Mouse (Mus musculus) layer of hippocampus, adult 9-11 months (tissue): Measurements from ENCODE around the gene Acp5.
"Not testable (repeated sequence)": the region's sequence is repeated elsewhere in the genome, so short reads cannot be mapped to it uniquely, and the experiment has no call there.

Experiments used
- DNase-seq: peaks from one replicate; pipeline ENCODE4 v3.0.0; 2022

Gene Acp5

DNA sequence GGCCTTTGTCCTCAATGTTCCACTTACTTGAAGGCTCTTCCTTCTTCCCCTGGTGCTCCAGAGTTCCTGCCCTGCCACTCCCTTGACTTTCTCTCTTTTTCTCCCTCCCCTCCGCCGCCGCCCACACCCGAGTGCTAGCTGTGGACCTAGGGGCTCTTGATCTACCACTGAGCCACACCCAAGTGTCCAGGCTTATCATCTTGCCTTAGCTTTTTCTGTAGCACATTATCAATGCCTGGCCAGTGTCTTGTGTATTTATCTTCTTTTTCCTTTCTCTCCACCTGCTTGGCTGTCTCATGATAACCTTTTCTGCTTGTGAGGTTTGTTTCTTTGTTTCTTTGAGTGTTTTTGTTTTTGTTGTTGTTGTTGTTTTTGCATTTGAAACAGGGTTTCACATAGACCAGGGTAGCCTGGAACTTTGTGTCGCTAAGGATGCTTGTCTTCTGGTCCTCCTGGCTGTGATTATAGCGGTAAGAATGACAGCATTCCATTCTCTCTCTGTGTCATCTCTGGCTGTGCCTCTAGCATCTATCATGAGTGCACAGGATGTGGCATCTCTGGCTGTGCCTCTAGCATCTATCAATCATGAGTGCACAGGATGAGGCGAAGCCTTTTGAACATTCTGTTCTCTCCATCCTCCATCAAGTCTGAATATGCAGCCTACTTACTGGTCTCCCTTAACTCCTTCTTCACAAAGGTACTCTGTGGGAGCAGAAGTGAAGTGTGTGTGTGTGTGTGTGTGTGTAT lies at the start of gene Acp5:
Acp5 (minus strand) TSS at position 68 of the 747 bp plus-strand sequence.
- no peak for DNase-seq

DNA sequence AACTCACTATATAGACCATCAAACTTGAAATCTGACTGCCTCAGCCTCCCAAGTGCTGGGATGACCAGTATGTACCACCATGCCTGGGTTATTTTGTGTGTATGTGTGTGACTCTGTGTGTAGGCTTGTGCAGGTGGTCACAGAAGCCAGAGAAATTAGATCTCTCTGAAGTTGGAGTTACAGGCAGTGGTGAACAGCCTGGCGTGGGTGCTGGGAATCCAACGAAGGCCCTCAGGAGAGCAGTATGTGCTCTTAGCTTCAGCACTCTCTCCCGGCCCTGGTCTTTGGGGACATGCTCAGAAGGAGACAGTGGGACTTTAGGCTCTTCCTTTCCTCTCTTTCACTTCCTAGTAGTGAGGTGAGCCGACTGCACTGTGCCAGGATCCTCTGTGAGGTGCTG lies 36.8 kb upstream of the Acp5 start:
- no peak for DNase-seq

DNA sequence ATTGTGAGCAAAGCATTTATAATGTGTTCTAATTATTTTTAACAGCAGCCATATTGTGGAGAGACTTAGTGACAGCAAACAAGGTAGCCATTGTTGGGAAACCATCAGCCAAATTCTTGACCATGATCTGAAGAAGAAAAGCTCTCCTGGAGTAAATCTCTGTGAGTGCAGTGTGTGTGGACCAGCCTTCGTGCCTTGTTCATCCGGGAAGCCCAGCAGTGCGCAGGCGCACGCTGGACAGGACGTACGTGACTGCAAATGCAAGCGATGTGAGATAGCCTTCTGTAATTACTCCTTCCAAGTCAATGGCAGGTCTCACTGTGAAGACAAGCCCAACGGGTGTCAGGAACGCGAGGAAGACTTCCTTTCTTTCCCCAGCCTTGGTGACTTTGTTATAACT lies 33.8 kb upstream of the Acp5 start:
- no peak for DNase-seq

DNA sequence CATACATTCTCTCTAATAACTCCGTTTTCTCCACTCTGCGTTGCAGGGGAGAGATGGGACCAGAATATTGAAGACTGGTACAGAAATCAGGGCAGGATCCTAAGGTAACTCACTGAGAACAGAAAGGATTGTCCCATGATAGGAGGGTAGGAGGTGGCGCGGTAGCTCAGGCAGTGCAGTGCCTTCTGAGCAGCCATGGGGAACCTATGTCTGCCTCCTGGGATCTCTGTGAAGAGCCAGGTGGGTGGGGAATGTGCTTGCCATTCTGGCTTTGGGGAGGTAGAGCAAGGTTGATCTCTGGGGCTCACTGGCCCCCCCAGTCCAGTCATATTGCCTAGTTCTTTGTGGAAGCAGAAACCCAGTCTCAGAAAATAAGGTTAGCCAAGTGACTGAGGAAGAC lies 32.2 kb upstream of the Acp5 start:
- no peak for DNase-seq

DNA sequence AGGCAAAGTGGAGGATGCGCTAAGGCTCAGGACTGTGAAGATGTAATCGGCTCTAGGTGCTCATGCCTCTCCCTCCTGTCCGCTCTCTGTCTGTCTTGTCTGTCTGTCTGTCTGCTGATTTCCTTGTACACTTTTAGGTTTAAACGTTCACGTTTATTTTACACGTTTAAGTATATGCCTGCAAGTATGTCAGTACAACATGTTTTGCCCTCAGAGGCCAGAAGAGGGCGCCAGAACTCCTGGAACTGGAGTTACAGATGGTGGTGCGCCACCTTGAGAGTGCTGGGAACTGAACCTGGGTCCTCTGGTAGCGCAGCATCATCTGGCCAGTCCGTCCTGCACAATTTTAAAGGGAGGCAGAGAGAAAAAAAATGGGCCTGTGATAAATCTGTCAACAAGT lies 31.2 kb upstream of the Acp5 start:
- DNase-seq, result no peak

DNA sequence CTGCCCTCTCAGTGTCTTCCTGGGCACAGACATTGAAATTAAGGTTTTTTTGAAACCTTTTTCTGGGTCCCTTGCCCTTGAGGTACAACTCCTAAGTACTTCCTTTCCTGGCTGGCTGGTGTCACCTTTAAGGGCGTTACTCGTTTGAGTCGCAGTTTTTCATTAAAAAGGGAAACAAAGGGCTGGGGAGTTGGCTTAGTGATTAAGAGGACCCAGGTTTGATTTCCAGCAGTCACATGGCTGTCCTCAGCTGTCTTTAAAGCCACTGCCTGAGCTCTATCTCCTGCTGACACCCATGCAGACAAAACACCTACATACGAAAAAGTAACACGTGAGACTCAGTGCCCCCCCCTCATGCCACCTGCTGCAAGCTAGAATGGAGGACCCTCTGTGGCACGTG lies 30.5 kb upstream of the Acp5 start:
- DNase-seq, result no peak

DNA sequence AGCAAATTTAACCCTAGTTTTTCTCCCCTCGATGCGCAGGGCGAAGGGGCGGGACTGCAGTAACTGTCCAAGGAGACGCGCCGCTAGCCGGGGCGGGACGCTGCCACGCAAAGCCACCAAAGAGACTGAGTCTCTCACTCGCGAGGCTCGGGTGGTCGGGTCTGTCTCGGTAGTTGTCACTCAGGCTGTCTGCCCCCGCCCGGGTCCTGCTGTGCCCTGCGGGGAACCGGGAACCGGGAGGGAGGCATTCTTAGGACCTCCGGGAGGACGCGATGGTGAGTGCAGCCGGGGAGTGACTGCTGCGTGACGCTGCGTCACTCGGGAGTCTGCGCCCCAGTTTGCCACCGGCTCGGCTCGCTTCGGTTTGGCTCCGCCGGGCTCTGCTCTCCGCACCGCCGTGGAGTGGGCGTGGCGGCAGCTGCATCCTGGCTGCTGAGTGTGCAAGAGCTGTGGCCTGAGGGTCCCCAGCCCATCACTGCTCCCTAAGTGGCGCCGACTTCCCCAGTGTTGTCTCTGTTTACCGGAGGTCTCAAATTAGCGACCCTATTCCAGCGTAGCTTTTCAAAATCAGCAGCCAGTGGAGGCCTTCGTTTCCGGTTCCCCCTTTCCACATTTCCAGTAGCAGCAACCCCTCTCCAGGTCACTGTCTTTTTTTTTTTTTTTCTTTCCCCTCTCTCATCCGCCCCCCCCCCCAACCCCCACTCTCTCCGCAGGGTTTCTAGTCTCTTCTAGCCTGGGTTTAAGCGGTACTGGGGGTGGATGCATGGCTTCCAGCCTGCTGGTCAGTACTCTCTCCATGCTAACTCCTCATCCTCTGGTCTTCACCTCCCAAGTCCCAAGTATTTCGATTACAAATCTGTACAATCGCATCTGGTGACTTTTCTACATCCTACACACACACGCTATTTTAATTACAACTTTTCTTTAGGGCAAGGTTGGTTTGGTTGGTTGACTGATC lies 29.5 kb upstream of the Acp5 start:
- peak; percentile 42 for DNase-seq

DNA sequence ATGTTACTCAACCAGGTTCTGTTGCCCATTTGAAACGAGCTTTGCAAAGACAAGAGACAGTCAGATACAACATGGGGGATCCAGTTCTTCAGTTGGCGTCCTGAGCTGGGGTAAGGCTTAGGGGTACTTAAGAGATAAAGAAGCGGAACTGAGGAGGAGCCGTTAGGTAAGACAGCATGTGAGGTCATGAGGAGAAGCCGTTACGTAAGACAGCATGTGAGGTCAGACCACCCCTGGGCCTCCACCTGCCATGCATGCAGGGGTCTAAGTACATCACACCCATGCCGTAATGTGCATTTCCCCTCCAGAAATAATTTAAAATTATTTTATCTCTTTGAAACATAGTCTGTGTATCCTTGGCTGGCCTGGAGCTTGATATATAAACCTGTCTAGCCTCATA lies 27.4 kb upstream of the Acp5 start:
- no peak for DNase-seq

DNA sequence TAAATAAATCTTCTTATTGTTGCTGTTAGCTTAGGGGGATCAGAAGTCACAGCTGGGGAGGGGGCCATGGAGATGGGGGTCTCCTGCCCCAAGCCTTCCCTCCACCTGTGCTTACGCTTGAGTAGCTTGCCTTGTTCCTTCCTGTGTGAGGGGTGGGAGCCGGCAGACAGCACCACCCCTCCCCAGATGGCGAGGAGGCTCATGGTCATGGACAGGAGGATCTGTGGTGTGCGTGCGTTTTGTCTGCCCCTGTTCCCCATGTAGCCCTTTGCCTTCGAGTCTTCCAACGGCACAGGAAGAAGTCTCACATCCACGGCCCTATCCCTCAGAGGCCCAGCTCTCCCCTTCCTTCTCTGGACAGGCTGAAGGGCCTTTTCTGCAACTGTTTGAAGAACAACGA lies 26.8 kb upstream of the Acp5 start:
- no peak for DNase-seq

DNA sequence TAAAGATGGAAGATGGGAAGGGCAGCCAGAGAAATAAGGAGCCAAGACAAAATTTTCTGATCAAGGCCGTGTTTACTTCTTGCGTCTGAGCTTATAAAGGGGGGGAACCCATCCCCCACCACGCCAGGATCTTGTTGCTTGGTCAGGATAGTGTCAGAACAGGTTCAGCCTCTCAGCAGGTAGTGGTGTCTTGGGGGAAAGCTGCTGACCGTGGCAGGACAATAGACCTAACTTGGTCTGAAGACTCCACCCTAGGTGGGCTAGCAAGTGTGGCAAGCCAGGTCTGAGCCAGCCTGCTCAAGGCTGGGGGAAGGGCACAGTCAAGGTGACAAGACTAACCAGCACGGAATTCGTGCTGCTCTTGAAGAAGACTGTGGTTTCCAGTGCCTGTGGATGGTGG lies 25.8 kb upstream of the Acp5 start:
- no peak for DNase-seq

DNA sequence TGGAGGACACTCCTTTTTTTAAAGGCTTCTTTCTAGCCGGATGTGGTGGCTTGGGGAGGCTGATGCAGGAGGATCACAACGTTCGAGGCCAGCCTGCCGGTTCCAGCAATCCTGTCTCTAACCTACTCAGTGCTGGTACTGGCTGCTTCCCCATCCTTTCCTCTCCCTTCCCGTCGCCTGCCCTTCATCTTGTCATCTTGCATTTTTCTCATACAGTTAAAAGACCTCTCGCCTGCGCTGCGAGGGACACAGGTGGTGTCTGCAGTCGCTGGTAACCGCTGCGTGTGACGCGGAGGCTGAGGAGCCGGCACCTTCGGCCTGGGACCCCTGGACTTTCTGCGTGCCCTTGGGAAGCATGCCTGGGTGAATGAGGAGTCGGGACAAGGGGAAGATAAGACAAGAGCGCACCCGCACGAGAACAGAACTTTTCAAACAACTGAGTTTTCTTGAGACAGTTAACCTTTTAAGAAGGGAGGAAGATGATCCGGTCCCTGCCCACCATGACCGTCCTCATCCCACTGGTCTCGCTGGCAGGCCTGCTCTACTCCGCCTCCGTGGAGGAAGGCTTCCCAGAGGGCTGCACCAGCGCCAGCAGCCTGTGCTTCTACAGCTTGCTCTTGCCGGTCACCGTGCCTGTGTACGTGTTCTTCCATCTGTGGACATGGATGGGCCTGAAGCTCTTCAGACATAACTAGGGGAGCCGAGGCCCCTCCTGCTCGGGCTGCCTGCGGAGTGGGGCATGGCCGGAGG lies 22.2 kb upstream of the Acp5 start:
- peak; percentile 28 for DNase-seq

DNA sequence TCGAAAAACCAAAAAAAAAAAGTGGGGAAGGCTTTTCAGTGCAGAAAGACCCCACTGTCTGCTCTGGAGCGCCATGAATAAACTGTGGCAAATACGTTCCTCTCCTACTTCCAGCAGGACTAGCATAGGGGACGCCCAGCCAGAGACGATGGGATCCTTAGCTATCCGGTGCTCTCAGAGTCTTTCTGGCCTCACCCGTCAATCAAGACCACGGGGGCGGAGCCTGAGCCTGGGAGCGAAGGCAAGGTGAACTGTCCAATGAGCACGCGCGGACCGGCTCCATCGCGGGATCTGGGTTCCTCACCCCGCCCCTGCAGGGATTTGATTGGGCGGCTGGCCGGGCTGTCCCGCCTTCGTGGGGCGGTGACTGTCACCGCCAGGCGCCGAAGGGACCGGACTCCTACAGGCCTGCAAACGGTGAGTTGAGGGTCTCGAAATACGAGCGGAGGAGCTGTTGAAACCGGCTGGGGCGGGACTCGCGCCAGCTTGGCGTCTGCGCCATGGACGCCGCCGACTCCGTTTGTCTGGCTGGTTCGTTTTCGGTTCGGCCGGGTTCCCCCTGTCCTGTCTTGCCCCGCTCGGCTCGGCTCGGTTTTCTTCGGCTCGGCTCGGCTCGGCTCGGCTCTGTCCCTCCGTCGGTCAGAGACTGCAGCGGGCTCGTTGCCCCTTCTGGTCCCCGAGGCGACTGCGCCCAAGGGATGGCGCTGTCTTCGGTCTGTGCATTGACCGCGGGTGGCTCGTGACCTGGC lies 21.2 kb upstream of the Acp5 start, which contains the start of gene Pigyl:
Pigyl (plus strand) TSS at position 350 of the 749 bp plus-strand sequence.
- peak; percentile 99 for DNase-seq

DNA sequence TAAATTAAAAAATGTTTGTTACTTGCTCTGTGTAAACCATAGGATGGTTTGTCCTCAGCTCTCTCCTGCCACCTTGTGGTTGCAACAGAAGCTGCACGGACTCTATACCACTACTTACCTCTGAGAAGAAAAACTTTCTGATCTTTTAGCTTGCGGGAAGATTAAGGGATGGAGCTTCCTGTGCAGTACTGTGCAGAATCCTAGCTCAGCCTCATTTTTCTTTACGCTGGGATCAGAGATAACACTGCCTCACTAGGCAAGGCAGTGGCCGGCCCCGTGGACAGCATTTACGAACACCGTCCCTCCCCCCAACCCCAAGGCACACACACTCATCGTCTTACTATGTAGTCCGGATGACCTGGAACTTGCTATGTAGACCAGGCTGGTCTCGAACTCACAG lies 20.1 kb upstream of the Acp5 start:
- peak; percentile 41 for DNase-seq

DNA sequence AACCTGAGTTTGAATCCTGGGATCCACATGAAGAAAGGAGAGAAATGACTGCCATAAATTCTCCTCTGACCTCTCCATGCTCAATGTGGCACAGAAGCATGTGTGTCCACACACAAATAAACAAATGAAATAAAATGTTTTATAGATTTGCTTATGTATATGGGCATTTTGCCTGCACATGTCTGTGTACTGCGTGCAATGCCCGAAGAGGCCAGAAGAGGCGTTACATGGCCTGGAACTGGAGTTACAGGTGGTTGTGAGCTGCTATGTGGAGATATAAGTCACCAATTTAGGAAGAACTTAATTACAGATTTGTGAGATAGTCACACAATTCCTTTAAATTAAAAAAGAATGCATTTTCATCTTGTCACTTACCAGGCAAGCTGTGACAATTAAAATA lies 18.3 kb upstream of the Acp5 start:
- no peak for DNase-seq

DNA sequence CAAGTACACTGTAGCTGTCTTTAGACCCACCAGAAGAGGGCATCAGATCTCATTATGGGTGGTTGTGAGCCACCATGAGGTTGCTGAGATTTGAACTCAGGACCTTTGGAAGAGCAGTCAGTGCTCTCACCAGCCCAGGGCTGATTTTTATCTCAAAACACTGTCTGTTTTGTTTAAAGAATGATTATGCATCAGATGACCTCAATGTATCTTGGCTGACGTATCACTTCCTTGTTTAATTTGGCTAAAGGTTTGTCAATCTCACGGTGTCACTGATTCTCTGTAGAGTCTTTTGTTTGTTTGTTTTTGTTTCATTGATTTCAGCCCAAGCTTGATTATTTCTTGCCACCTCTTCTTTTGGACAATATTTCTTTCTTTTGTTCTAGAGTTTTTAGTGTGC lies 15.4 kb upstream of the Acp5 start:
- no peak for DNase-seq

DNA sequence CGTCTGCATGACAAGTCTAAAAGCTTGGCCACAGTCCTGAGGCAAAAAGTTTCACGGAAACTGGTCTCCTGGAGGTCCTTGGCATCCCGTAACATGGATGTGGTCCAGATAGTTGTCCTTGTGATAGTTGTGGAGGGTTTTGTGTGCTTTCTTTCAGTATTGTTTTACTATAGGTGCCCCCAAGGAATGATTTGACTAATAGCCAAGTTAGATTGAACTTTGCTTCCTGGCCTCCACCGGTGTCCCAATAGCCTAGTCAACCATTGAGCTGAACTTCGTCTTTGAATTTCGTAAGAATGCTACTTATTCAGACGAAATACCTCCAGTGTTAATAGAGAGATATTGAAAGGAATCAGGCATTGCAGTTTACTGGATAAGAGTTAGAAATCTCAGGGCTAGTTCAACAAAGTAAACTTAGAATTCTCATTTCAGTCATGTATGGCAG lies 14.8 kb upstream of the Acp5 start:
- DNase-seq, result not testable (repeated sequence)

DNA sequence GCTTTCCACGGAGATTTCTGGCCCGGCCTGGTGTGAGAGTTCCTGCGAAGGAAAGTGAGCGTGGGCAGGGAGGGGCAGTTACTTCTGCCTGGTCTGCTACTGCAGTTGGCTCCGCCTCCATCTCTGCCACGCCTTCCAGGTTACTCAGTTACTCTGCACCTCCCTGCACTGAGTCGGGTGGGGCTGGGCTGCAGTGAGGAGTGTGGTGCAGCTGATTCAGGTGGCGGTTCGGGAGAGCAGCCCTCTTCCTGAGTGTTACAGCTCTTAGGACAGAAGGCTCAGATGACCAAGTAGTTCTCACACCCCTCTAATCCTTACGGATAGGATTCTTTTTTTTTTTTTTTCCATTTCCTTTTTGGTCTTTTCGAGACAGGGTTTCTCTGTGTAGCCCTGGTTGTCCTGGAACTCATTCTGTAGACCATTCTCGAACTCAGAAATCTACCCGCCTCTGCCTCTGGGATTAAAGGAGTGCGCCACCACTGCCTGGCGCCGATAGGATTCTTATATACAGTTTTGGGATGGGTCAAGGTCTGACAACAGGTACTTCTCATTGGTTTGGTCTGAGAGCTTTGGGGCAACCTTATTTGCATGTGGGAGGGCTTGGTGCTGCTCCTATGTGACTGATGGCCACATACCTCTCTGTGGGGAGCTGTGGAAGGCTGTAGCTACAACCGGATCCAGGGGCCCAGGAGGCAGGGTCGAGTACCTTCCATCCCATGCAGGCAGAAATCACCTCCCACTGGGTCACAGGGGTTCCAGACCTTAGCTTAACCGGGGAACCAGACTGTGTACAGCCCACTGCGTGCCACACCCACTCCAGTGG lies 14.1 kb upstream of the Acp5 start:
- DNase-seq, result no peak

DNA sequence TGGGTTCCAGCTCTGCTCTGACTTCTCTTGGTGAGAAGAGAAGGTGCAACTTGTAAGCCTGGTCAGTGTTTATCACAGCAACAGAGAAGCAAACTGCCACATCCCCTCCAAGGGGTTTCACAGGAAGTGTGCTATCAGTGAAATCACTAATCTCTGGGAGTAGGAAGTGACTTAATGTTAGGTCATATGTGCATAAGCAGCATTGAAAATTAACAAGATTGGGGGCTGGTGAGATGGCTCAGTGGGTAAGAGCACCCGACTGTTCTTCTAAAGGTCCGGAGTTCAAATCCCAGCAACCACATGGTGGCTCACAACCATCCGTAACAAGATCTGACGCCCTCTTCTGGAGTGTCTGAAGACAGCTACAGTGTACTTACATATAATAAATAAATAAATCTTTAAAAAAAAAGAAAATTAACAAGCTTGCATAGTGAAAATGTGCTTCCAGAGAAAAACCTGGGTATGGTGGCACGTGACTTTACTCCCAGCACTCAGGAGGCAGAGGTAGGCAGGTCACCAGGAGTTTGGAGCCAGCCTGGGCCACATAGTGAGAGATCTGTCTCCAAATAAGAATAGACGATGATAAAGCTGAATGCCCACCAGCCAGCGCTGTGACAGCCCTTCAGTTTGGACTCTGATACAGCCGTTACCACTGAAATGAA lies 8.9 kb upstream of the Acp5 start:
- no peak for DNase-seq

DNA sequence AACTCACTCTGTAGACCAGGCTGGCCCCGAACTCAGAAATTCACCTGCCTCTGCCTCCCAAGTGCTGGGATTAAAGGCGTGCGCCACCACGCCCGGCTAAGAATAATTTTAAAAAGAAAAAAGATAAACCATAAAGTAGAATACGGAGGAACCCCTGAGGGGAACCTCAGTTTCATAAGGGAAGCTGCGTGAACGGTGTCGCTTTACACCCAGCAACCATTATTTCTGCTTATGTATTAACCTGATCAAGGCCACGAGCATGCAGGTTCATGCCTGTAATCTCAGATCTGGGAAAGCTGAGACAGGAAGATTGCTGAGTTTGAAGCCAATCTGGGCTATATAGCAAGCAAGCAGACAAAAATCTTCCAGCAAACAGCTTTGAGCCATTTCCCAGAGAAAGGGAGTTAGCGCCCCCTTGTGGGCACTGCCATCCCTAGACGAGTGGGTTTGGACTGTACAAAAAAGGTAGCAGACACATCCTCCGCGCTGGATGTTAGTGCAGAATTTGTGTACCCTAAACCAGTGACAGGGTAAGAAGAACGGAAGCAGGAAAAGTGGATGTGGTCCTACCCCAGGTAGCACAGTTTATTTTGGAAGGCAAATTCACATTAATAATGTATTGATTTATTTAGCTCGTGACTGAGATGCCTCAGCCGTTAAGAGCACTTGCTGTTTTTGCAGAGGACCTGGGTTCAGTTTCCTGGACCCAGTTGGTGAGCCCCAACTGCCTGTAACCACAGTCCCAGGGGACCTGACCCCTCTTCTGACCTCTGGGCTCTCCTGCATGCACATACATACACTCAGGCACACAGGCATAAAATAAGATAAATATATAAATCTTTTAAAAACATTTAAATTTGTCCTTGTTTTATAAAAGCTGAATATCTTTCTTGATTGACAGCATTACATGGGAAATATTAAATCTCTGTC lies 7.9 kb upstream of the Acp5 start:
- DNase-seq, result peak; percentile 72

DNA sequence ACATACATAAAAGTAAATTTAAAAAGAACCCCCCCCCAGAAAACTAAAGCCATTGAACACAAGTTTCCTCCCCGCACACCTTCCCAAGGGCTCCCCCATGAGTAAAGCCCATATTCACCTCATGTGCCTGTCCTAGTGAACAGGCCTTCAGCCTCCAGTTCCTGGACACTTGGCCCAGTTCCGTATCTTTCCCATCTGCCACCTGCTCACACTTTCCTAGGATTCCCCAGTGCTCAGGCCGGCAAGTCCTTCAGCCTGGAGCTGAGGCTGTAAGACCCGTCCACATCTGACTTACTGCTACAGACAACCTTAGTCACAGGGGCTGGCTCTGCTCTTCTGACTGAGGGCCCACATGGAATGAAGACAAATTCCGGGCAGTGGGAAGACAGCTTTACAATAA lies 4.2 kb upstream of the Acp5 start:
- no peak for DNase-seq
